Mouse (Mus musculus): ENCODE measurements around the gene Lypd6b.

Gene Lypd6b

GRCm38 (mm10) chr2:49869782-49870514 lies 82.5 kb downstream of the Lypd6b start:
- no peak for DNase-seq (ENCODE audit: low spot score)

GRCm38 (mm10) chr2:49871012-49871411 lies 83.5 kb downstream of the Lypd6b start:
- DNase-seq (ENCODE audit: low spot score), result no peak

- no peak for DNase-seq (ENCODE audit: low spot score)
Observed at GRCm38 (mm10) chr2:49880507-49880906, 93.0 kb downstream of the Lypd6b start.

GRCm38 (mm10) chr2:49881002-49881401 lies 93.5 kb downstream of the Lypd6b start:
- DNase-seq (ENCODE audit: low spot score), result no peak

GRCm38 (mm10) chr2:49882461-49882860 lies 95.0 kb downstream of the Lypd6b start:
- DNase-seq (ENCODE audit: low spot score), result no peak

GRCm38 (mm10) chr2:49883990-49884389 lies 96.5 kb downstream of the Lypd6b start:
- DNase-seq (ENCODE audit: low spot score), result no peak

GRCm38 (mm10) chr2:49886209-49886608 lies 98.7 kb downstream of the Lypd6b start:
- DNase-seq (ENCODE audit: low spot score), result no peak

- no peak for DNase-seq (ENCODE audit: low spot score)
Observed at GRCm38 (mm10) chr2:49888346-49888745, 100.9 kb downstream of the Lypd6b start.

GRCm38 (mm10) chr2:49890727-49891126 lies 103.2 kb downstream of the Lypd6b start:
- no peak for DNase-seq (ENCODE audit: low spot score)

GRCm38 (mm10) chr2:49909838-49910407 lies 122.4 kb downstream of the Lypd6b start:
- peak; percentile 32 for DNase-seq (ENCODE audit: low spot score)

GRCm38 (mm10) chr2:49911296-49912034 lies 124.0 kb downstream of the Lypd6b start:
- peak; percentile 45 for DNase-seq (ENCODE audit: low spot score)

GRCm38 (mm10) chr2:49912261-49912895 lies 124.9 kb downstream of the Lypd6b start:
- no peak for DNase-seq (ENCODE audit: low spot score)

GRCm38 (mm10) chr2:49917489-49917888 lies 130.0 kb downstream of the Lypd6b start:
- DNase-seq (ENCODE audit: low spot score), result no peak

GRCm38 (mm10) chr2:49918132-49918531 lies 130.6 kb downstream of the Lypd6b start:
- no peak for DNase-seq (ENCODE audit: low spot score)

- DNase-seq (ENCODE audit: low spot score), result no peak
Observed at GRCm38 (mm10) chr2:49918692-49919091, 131.2 kb downstream of the Lypd6b start.

GRCm38 (mm10) chr2:49921948-49922347 lies 134.5 kb downstream of the Lypd6b start:
- DNase-seq (ENCODE audit: low spot score), result peak; percentile 64

- DNase-seq (ENCODE audit: low spot score), result no peak
Observed at GRCm38 (mm10) chr2:49922810-49923209, 135.3 kb downstream of the Lypd6b start.

GRCm38 (mm10) chr2:49926186-49926585 lies 138.7 kb downstream of the Lypd6b start:
- DNase-seq (ENCODE audit: low spot score), result no peak

GRCm38 (mm10) chr2:49927362-49927761 lies 139.9 kb downstream of the Lypd6b start:
- no peak for DNase-seq (ENCODE audit: low spot score)

GRCm38 (mm10) chr2:49929931-49930330 lies 142.4 kb downstream of the Lypd6b start:
- no peak for DNase-seq (ENCODE audit: low spot score)

- DNase-seq (ENCODE audit: low spot score), result no peak
Observed at GRCm38 (mm10) chr2:49937621-49938020, 150.1 kb downstream of the Lypd6b start.

GRCm38 (mm10) chr2:49938246-49938645 lies 150.8 kb downstream of the Lypd6b start:
- DNase-seq (ENCODE audit: low spot score), result no peak

GRCm38 (mm10) chr2:49940372-49940771 lies 152.9 kb downstream of the Lypd6b start:
- no peak for DNase-seq (ENCODE audit: low spot score)

Measured in embryo, embryonic 10 days (tissue).